Mouse (Mus musculus) liver, embryonic 16.5 days (tissue): Measurements from ENCODE around the gene Txndc15. TPM values are rescaled to one million over a fixed set of nuclear protein-coding genes. Genes with fewer than 3 reads are reported as not detected.
"Not testable (repeated sequence)": the region's sequence is repeated elsewhere in the genome, so short reads cannot be mapped to it uniquely, and the experiment has no call there.

ENCODE experiments used
- ATAC-seq: fragments of 200-750 bp; cut with Nextera tagmentation; 2 replicates; pipeline ENCODE4 v1.8.0; 2017; ENCODE audit warnings: low read depth, mild to moderate bottlenecking, moderate number of reproducible peaks, moderate library complexity
- H3K27ac ChIP-seq: fragments of 300-500 bp; sonication (generic); 2 replicates; pipeline ENCODE4 v1.5.1; 2014; ENCODE audit warnings: mild to moderate bottlenecking, low read length
- H3K27me3 ChIP-seq: fragments of 300-500 bp; sonication (generic); 2 replicates; pipeline ENCODE4 v1.6.1; 2014; ENCODE audit warnings: low read depth, low read length, mixed read lengths; ENCODE audit not compliant: control insufficient read depth, insufficient read depth
- H3K36me3 ChIP-seq: fragments of 300-500 bp; sonication (generic); 2 replicates; pipeline ENCODE4 v1.6.1; 2014; ENCODE audit warnings: mild to moderate bottlenecking; ENCODE audit not compliant: control insufficient read depth, insufficient read depth
- H3K4me1 ChIP-seq: fragments of 300-500 bp; sonication (generic); 2 replicates; pipeline ENCODE4 v1.6.1; 2014; ENCODE audit warnings: low read depth, low read length, mixed read lengths; ENCODE audit not compliant: control insufficient read depth
- H3K4me2 ChIP-seq: fragments of 300-500 bp; sonication (generic); 2 replicates; pipeline ENCODE4 v1.6.1; 2014; ENCODE audit warnings: low read depth, low read length, mixed read lengths
- H3K4me3 ChIP-seq: fragments of 300-500 bp; sonication (generic); 2 replicates; pipeline ENCODE4 v1.5.1; 2014; ENCODE audit warnings: low read depth, mild to moderate bottlenecking, low read length
- H3K9ac ChIP-seq: fragments of 300-500 bp; sonication (generic); 2 replicates; pipeline ENCODE4 v1.6.1; 2014; ENCODE audit warnings: low read depth, low read length
- H3K9me3 ChIP-seq: fragments of 300-500 bp; sonication (generic); replicated peaks from 2 replicates; pipeline ENCODE4 v1.6.1; 2016; ENCODE audit warnings: low read length; ENCODE audit not compliant: control insufficient read depth
- WGBS: fragments of 180-500 bp; shearing (Covaris S2); extraction: QIAGEN DNeasy Blood & Tissue Kit; methylation state at CpG from one replicate; pipeline ENCODE4 v1.1.7; 2014; ENCODE audit not compliant: insufficient replicate concordance; 5-methylcytosine and 5-hydroxymethylcytosine counted together
- polyA plus RNA-seq: library from polyadenylated mRNA; unstranded; fragments of >200 nt; fragmentation: Nextera tagmentation; extraction: Ambion mirVana; gene quantifications from 2 replicates; pipeline ENCODE4 v1.2.1, GENCODE M21; 2015

Txndc15 gene
- polyA plus RNA-seq, 1 experiment from 2014 or later: 31.2 TPM

DNA sequence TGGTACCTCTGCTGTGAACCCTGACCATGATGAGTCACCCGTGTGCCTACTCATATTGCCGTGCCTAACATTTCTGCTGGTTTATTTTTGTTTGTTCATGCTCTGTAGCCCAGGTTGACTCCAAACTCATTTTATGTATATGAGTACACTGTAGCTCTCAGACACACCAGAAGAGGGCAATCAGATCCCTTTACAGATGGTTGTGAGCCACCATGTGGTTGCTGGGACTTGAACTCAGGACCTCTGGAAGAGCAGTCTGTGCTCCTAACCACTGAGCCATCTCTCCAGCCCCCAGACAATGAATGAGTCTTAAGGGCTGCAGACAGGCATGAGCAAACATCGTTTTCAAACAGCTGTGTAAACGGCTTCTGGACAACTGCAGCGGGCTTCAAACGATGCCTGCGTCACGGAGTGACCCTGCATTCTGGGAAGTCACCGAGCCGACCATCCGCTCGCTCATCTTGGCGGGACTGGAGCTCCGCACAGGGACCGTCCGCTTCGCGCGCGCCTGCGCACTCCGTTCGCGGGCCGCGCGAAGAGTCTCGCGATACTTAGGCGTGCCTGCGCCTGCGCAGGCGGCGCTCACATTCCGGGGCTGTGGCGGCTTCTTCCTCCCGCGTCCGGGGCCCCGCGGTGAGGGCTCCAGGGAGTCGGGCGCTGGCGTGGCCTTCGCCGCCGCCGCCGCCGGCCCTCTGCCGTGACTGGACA, 21.8 kb upstream of the Txndc15 start, which contains the start of gene B230219D22Rik:
TSS of gene B230219D22Rik (plus strand) at position 590 of the 708 bp plus-strand sequence.
- under 1% methylated on average over 50 of the region's 51 CpGs for WGBS

DNA sequence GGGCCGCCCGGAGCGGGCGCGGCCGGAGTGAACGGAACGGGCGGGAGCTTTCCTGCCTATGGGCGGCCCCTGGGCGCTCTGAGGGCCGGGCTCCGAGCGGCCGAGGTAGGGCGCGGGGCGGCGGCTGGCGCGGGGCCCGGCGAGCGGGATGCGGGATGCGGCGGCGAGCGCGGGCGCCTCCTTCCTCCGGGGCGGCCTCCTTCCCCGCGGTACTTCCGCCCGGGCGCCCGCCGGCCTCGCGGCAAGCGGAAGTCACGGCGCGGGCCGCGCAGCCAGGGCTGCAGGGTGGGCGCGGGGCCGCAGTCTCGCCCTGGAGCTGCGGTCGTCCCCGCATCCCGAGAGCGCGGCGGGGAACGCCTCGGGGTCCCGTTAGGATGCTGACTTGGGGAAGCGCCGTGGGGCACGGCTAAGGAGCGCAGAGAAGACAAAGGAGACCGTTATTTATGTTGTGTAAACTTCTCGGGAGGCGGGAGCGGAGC, 21.2 kb upstream of the Txndc15 start:
- Histone ChIP-seq H3K27ac (peak overlapping the region; percentile 98), H3K27me3 (no peaks in the 10 kb centered on the region), H3K9me3 (no peaks in the 10 kb centered on the region), H3K36me3 (no peaks in the 10 kb centered on the region), H3K4me1 (peaks cover 25% of the 10 kb centered on the region), H3K4me3 (peak overlapping the region; percentile 98), H3K9ac (peak overlapping the region; percentile 100), H3K4me2 (peak overlapping the region; percentile 90)
- WGBS: under 1% methylated on average over 46 of the region's 70 CpGs
- ATAC-seq: no peak; the same call in 1 of the 2 replicates

More for the DNA sequence above, 21.8 kb upstream of the Txndc15 start, which contains the start of gene B230219D22Rik:
- no peaks in the 10 kb centered on the region for H3K36me3 ChIP-seq
- H3K9me3 ChIP-seq: no peaks in the 10 kb centered on the region
- H3K27me3 ChIP-seq: no peaks in the 10 kb centered on the region
- H3K4me3 ChIP-seq: peak within 1 kb of the TSS; percentile 98
- H3K4me2 ChIP-seq: peak within 1 kb of the TSS; percentile 90
- peak within 1 kb of the TSS; percentile 98 for H3K27ac ChIP-seq
- peaks cover 25% of the 10 kb centered on the region for H3K4me1 ChIP-seq
- peak; percentile 98 for ATAC-seq
- peak within 1 kb of the TSS; percentile 100 for H3K9ac ChIP-seq

DNA sequence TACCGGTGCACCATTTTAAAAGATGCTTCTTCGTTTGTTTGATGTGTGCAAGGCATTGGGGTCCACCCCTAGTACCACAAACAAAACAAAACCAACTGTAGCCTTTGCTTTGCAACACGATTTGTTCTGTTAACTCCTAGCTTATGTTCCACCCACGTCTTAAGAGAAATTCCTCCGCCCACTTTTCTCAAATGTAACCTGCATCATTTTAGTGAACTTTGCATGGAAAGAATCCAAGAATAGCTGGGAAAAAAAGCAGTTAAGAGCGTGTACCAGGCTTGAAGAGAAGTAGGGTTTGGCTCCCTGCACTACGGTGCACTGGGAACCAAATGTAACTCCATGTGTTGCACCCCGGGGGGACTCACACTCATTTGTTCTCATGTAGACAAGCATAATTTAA, 20.3 kb upstream of the Txndc15 start:
- H3K4me1 ChIP-seq: peaks cover 25% of the 10 kb centered on the region
- peak overlapping the region; percentile 100 for H3K9ac ChIP-seq
- 7% methylated on average over 8 of the region's 8 CpGs for WGBS
- peak overlapping the region; percentile 90 for H3K4me2 ChIP-seq
- peak overlapping the region; percentile 98 for H3K27ac ChIP-seq
- no peaks in the 10 kb centered on the region for H3K27me3 ChIP-seq
- peaks cover 7% of the 10 kb centered on the region for H3K36me3 ChIP-seq
- ATAC-seq: no peak
- no peaks in the 10 kb centered on the region for H3K9me3 ChIP-seq
- peak overlapping the region; percentile 98 for H3K4me3 ChIP-seq

DNA sequence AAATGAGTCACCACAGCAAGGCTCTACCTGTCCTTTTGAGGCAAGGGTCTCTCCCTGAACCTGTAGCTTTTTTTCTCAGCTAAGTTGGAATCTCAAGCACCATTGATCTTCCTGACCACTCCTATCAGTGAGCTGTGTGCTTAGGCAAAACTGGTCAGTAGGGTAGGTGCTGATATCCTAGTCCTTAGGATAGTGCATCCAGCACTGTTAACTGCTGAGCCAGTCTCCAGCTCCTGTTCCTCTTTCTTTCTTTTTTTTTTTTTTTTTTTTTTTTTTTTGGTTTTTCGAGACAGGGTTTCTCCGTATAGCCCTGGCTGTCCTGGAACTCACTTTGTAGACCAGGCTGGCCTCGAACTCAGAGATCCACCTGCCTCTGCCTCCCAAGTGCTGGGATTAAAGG, 18.5 kb upstream of the Txndc15 start:
- WGBS: 71% methylated on average over 1 of the region's 3 CpGs
- H3K27ac ChIP-seq, H3K4me3 ChIP-seq, ATAC-seq, H3K9ac ChIP-seq, H3K27me3 ChIP-seq, H3K9me3 ChIP-seq, H3K4me2 ChIP-seq: not testable (repeated sequence)
- Histone ChIP-seq H3K4me1 (peaks cover 25% of the 10 kb centered on the region), H3K36me3 (peaks cover 23% of the 10 kb centered on the region)

DNA sequence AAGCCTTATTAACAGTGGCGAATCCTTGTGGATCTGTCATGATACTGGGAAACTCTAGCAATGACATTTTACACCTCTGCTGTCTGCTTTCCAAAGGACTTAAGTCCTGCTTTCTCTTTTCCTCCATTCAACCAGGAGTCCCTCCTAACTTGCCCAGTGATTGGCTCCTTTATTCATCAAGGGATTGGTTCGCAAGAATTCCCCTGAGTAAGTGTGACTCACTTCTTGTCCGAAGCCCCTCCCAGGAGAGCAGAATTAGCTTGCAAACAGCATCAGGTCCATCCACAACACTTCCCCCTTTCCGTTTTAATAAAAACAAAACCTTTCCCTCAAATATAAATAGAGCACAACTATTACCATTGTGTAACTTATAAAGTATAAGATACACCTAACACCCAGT, 10.1 kb upstream of the Txndc15 start:
- Histone ChIP-seq H3K4me1 (no peaks in the 10 kb centered on the region), H3K36me3 (peaks cover 27% of the 10 kb centered on the region), H3K9ac (no peak overlapping the region), H3K4me3 (no peak overlapping the region), H3K9me3 (no peaks in the 10 kb centered on the region), H3K4me2 (no peak overlapping the region), H3K27ac (no peak overlapping the region), H3K27me3 (no peaks in the 10 kb centered on the region)
- WGBS: 79% methylated on average over 4 of the region's 4 CpGs
- ATAC-seq: no peak

DNA sequence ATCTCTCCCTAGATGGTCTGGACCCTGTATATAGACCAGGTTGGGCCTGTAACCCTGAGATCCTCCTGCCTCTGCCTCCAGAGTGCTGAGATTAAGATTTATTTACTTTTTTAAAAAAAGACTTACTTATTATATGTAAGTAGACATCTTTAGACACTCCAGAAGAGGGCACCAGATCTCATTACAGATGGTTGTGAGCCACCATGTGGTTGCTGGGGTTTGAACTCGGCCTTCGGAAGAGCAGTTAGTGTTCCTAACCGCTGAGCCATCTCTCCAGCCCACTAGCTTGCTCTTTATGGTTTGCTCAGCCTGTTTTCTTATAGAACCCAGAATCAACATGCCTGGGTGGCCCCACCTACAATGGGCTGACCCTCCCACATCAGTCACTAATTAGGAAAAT, 1.6 kb upstream of the Txndc15 start:
- Histone ChIP-seq H3K4me3 (no peak overlapping the region), H3K4me2 (no peak overlapping the region), H3K27ac (no peak overlapping the region), H3K4me1 (peaks cover 11% of the 10 kb centered on the region), H3K9ac (no peak overlapping the region), H3K27me3 (no peaks in the 10 kb centered on the region), H3K36me3 (no peaks in the 10 kb centered on the region), H3K9me3 (no peaks in the 10 kb centered on the region)
- ATAC-seq: no peak
- 80% methylated on average over 3 of the region's 3 CpGs for WGBS

DNA sequence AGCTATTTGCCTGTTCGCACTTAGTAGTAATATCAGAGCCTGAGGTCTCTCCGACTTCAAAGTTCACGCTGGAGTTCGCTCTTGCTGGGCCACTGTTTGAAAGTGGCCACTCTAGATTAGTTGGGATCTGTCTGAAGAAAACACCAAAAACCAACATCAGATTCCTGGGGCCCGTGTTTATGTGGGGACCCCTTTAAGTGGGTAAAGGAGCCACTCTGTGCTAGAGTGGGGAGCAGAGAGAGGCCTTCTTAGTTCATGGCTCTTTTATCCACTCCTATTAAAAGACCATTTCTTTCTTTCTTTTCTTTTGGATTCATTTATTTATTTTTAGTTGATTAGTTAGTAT, 690 bp downstream of the Txndc15 start:
- Histone ChIP-seq H3K9ac (peak overlapping the region; percentile 97), H3K4me1 (peaks cover 11% of the 10 kb centered on the region), H3K36me3 (no peaks in the 10 kb centered on the region), H3K4me2 (peak overlapping the region; percentile 85), H3K27me3 (no peaks in the 10 kb centered on the region), H3K27ac (peak overlapping the region; percentile 81), H3K4me3 (peak overlapping the region; percentile 99), H3K9me3 (no peaks in the 10 kb centered on the region)
- no peak for ATAC-seq
- 6% methylated on average over 5 of the region's 5 CpGs for WGBS

DNA sequence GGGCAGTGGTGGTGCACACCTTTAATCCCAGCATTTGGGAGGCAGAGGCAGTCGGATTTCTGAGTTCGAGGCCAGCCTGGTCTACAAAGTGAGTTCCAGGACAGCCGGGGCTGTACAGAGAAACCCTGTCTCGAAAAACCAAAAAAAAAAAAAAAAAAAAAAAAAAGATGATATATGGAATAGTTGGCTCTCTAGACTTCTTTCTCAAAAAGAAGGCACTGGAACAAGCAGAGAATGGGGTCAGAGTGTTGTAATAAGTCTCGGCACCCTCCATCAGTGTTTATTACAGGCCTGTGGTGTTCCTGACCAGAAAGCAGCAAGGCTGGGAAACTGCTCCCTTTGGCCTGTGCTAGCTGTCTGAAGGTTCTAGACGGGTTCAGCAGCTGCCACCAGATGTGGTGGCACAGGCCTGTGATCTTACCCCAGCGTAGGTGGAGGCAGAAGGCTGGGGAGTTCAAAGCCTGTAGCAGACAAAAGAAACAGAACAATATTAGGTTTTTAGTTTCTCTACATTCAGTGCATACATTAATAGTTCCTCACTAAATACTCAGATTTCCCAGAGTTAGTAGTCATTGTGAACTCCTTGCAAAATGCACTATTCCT, 1.6 kb downstream of the Txndc15 start:
- Histone ChIP-seq H3K9ac (no peak overlapping the region), H3K4me1 (peaks cover 11% of the 10 kb centered on the region), H3K4me3 (no peak overlapping the region), H3K4me2 (no peak overlapping the region), H3K27me3 (no peaks in the 10 kb centered on the region), H3K36me3 (no peaks in the 10 kb centered on the region), H3K27ac (no peak overlapping the region), H3K9me3 (no peaks in the 10 kb centered on the region)
- 64% methylated on average over 7 of the region's 7 CpGs for WGBS
- ATAC-seq: no peak

DNA sequence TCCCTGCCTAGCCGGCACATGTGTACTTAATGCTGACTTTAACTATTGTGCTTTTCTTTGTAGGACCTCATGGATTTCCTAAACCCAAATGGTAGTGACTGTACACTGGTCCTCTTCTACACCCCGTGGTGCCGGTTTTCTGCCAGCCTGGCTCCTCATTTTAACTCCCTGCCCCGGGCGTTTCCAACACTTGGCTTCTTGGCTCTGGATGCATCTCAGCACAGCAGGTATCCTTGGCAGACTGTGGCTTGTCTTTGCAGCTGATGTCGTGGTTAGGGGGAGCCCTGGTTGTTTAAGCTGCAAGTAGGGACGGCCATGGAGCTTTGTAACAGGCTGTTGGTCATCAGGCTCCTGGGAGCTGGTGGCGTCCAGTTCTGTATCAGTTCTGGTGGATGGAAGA, 7.1 kb downstream of the Txndc15 start:
- Histone ChIP-seq H3K9ac (no peak overlapping the region), H3K4me1 (peaks cover 4% of the 10 kb centered on the region), H3K27ac (no peak overlapping the region), H3K27me3 (no peaks in the 10 kb centered on the region), H3K4me2 (no peak overlapping the region), H3K9me3 (no peaks in the 10 kb centered on the region), H3K4me3 (no peak overlapping the region), H3K36me3 (no peaks in the 10 kb centered on the region)
- WGBS: 71% methylated on average over 8 of the region's 8 CpGs
- no peak for ATAC-seq
